Mouse (Mus musculus) thymus, adult 18-20 months (tissue): ENCODE results near the gene Tmtc1.

Experiments used
- DNase-seq, 2 experiments: peaks; one replicate each; pipeline ENCODE4 v3.0.0; 2022; ENCODE audit warnings: mixed read lengths in 2 of 2

Gene Tmtc1

GRCm38 (mm10) chr6:148305821-148306220 is 138.4 kb downstream of the Tmtc1 start:
- DNase-seq, result no peak

GRCm38 (mm10) chr6:148305191-148305590 is 139.0 kb downstream of the Tmtc1 start:
- DNase-seq, result no peak

DNA sequence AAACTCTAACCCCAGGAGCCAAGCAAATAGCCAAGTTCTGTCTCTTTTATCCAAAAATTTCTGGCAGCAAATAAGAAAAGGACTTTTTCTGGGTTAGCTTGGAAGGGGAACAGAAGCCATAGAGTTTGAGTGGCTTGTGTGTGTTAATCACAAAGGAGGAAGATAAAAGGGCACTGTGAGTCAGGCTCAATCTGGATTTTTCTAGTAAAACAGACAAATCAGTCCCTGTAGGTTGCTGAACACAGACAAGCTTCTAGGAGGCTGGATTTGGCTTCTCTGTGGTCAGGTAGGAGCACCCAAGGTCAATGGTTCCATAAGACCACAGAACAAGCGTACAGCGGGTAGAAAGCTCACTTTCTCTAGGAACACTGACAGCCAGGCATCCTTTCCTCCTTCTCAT is 141.9 kb downstream of the Tmtc1 start:
- DNase-seq, result no peak

DNA sequence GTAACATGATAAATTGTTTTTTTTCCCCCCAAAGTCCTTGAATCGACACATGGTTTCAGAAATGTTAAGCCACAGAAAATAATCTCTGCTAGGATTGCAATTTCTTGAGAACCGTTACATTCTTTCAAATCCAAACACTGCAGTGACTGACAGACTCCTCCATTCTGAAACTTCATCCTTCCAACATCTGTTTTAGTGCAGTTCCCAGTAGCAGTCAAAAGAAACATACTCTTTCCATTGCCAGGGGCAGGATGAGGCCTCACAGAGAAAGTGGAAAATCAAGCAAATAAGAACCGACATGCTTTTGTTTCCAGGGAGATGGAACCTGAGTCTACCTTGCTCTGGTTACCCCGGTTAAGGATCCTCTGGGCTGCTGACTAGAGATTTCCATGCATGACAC is 147.1 kb downstream of the Tmtc1 start:
- no peak for DNase-seq

- no peak for DNase-seq
Observed at GRCm38 (mm10) chr6:148296418-148296817, 147.8 kb downstream of the Tmtc1 start.

- DNase-seq, result no peak
Observed at GRCm38 (mm10) chr6:148294506-148294905, 149.7 kb downstream of the Tmtc1 start.

DNA sequence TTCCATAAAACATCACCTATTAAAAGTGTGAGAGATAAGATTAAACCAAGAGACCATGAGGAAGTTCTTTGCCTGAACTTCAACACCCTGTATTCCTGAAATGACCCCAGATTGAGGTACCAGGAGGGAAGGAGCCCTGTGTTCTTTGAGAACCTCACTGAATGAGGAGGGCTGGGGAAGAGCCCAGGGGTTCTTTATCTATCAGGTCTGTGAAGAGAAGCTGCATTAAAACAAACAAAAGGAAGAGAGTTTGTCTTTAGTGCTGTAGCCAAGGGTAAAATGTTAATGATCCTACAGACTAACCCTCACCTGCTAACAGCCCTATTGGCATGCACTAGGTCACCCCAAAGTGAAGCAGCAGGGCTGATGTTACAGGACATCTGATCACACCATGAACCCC is 153.3 kb downstream of the Tmtc1 start:
- DNase-seq, result no peak

- no peak for DNase-seq
Observed at GRCm38 (mm10) chr6:148283224-148283881, 160.8 kb downstream of the Tmtc1 start.

- no peak for DNase-seq
Observed at GRCm38 (mm10) chr6:148279240-148279639, 164.9 kb downstream of the Tmtc1 start.

GRCm38 (mm10) chr6:148276418-148276817 is 167.8 kb downstream of the Tmtc1 start:
- DNase-seq, result no peak

GRCm38 (mm10) chr6:148275046-148275445 is 169.1 kb downstream of the Tmtc1 start:
- DNase-seq, result no peak

- DNase-seq, result no peak
Observed at GRCm38 (mm10) chr6:148260729-148261101, 183.5 kb downstream of the Tmtc1 start.

- no peak for DNase-seq
Observed at GRCm38 (mm10) chr6:148259979-148260728, 184.0 kb downstream of the Tmtc1 start.

DNA sequence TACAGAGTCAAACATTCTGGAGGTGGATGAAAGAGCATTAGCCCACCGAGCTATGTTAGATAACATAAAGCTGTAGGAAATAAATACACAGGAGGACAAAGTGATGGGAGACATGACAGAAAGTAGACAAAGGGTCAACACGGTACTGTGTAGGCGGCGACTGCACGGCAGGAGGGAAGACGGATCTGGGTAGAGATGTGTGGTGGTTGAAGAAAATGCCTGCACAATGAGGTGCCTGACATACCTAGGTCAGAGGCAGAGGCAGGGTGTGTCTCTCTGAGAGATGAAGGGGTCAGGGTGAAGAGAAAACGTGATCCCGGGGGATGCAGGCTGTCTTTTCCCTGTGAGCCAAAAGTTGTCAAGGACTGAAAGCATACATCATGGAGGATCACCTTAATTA is 185.1 kb downstream of the Tmtc1 start:
- DNase-seq, result no peak

- no peak for DNase-seq
Observed at GRCm38 (mm10) chr6:148257805-148258204, 186.4 kb downstream of the Tmtc1 start.

- no peak for DNase-seq
Observed at GRCm38 (mm10) chr6:148256109-148256508, 188.1 kb downstream of the Tmtc1 start.

DNA sequence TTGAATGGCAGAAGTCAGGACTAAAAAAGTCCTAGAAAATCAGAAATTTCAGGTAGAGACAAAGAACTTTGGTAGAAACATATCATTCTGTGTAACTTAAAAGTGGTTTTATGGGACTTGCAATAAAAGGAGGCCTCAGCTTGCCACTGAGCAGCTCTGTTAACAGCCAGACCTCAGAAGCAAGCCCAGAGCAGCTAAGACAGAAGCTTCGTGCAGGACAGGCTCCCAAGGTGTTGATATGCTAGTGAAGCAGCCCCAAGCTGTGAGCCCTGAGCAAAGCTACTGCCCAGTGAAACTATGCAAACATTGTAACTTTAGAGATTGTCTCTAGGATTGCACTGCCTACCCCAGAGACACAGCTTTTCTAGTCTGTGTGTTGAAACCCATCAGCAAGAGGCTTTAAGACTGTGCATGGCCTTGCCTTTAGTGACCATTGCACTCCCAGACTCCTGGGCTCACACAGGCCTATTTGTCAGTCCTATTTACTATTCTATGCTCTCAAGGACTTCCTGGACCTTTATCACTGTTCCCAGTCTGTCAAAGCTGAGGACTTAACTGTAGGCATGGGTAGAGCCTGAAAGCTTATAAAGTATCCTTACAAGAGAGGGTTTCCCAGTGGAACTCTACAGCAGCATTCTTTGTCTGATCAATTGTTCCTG is 188.7 kb downstream of the Tmtc1 start:
- DNase-seq, result no peak

GRCm38 (mm10) chr6:148249221-148249620 is 195.0 kb downstream of the Tmtc1 start:
- DNase-seq, result no peak

- no peak for DNase-seq
Observed at GRCm38 (mm10) chr6:148248625-148249024, 195.6 kb downstream of the Tmtc1 start.

- no peak for DNase-seq
Observed at GRCm38 (mm10) chr6:148246544-148246943, 197.6 kb downstream of the Tmtc1 start.

GRCm38 (mm10) chr6:148244836-148245235 is 199.4 kb downstream of the Tmtc1 start:
- DNase-seq, result no peak

DNA sequence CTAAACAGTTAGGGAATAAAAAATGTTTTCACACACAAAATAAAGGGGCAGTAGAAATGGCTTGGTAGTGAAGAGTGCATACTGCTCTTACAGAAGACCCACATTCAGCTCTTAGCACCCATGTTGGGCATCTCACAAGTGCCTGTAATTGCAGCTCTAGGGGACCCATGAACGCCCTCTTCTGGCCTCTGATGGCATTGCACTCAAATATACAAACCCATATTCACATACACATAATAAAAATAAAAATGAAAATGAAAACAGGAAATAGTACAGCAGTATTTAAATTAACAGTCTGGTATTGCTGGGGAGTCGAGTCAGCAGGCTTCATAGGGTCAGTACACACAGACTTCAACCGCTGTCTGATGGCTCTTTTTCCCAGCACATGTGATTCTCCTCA is 201.9 kb downstream of the Tmtc1 start:
- no peak for DNase-seq

DNA sequence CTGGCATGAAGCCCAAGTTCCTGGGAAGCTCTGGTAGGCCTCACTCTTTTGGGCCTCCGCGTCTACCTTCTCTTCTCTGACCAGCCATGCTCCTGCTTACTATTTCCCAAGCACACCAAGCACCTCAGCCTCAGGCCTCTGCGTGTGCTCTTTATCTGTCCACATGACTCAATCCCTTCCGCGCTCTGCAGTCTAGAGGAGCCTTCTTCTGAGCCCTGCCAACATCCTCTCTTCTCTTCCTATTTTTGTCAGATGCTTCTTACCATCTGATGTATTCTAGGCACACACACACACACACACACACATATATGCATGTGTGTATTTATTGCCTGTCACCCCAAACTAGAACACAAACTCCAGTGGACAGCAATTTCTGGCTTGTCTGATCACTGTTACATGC is 202.5 kb downstream of the Tmtc1 start:
- DNase-seq, result no peak

- no peak for DNase-seq
Observed at GRCm38 (mm10) chr6:148239311-148239710, 204.9 kb downstream of the Tmtc1 start.
